Mouse (Mus musculus) heart, adult 11 months (tissue): ENCODE measurements around the gene Slc23a3.

Experiments
- DNase-seq: peaks from one replicate; pipeline ENCODE4 v3.0.0; 2022

Gene Slc23a3

GRCm38 (mm10) chr1:75136730-75137129, 3.0 kb upstream of the Slc23a3 start:
- no peak for DNase-seq

- DNase-seq = no peak
Measured at GRCm38 (mm10) chr1:75136293-75136692, 2.6 kb upstream of the Slc23a3 start.

GRCm38 (mm10) chr1:75128641-75129040, 5.0 kb downstream of the Slc23a3 start:
- DNase-seq = no peak

GRCm38 (mm10) chr1:75125418-75125817, 8.3 kb downstream of the Slc23a3 start:
- DNase-seq = no peak

- peak; percentile 99 for DNase-seq
Measured at GRCm38 (mm10) chr1:75124346-75125321, 9.1 kb downstream of the Slc23a3 start, which contains the start of gene Nhej1. Nhej1 (minus strand) TSS chr1:75125200.

- DNase-seq = no peak
Measured at GRCm38 (mm10) chr1:75122211-75122610, 11.5 kb downstream of the Slc23a3 start.
